Mouse (Mus musculus) cerebellum, adult 2 months (tissue): ENCODE results near the gene Hemk1.

Experiments
- CTCF ChIP-seq: fragments of 200-500 bp; IDR thresholded peaks from 2 replicates; pipeline ENCODE4 v1.5.1; 2011; ENCODE audit warnings: low read depth, mild to moderate bottlenecking, control low read depth, low read length, moderate library complexity, borderline replicate concordance; ENCODE audit not compliant: insufficient read depth
- POLR2A ChIP-seq: fragments of 200-500 bp; IDR thresholded peaks from 2 replicates; pipeline ENCODE4 v1.6.1; 2011; ENCODE audit warnings: low read length, control low read depth, borderline replicate concordance; ENCODE audit not compliant: insufficient read depth

GRCm38 (mm10) chr9:107336386-107336785, 1.8 kb downstream of the Hemk1 start:
- no peak for TF ChIP-seq POLR2A
- TF ChIP-seq CTCF, result no peak
